Mouse (Mus musculus) gastrocnemius, adult 2 months (tissue): ENCODE data around the gene Hcfc1. TPM values are rescaled to one million over a fixed set of nuclear protein-coding genes. Genes with fewer than 3 reads are reported as not detected.

Experiments
- DNase-seq: peaks from one replicate; pipeline ENCODE4 v3.0.0; 2022
- H3K27ac ChIP-seq: fragments of 200-600 bp; 2 replicates; pipeline ENCODE4 v1.8.1; 2022; ENCODE audit warnings: mild to moderate bottlenecking
- H3K4me3 ChIP-seq: fragments of 200-600 bp; 2 replicates; pipeline ENCODE4 v1.8.1; 2022; ENCODE audit warnings: mild to moderate bottlenecking, moderate library complexity
- CTCF ChIP-seq: fragments of 200-600 bp; IDR thresholded peaks from 2 replicates; pipeline ENCODE4 v1.8.1; 2022; ENCODE audit warnings: antibody characterized with exemption, mild to moderate bottlenecking, moderate library complexity
- intact Hi-C: fragments of 180-260 bp; cut with DNase I; formaldehyde crosslinking; loops from one replicate; pipeline ENCODE4 v1.15.1; 2025
- total RNA-seq, 2 experiments: library from RNA; stranded (reverse); gene quantifications; 2 replicates each; pipeline ENCODE4 v1.2.3; 2021

Gene Hcfc1
- total RNA-seq, 2 experiments from 2014 or later: 35.5 to 36.0 TPM

- intact Hi-C loops: loop anchor here (5.0 to 10.0 kb wide), 2 partner anchors 277 to 445 kb away; partner anchors contain the start of gene Flna
- TF ChIP-seq CTCF: no peak
- peak; percentile 90 for DNase-seq
Observed at GRCm38 (mm10) chrX:73967177-73968075, 1.3 kb upstream of the Hcfc1 start.

GRCm38 (mm10) chrX:73965307-73965706 is 850 bp downstream of the Hcfc1 start:
- Histone ChIP-seq H3K27ac (peak overlapping the region; percentile 95), H3K4me3 (peak overlapping the region; percentile 90)
- intact Hi-C loops: loop anchor here (5.0 to 10.0 kb wide), 2 partner anchors 279 to 447 kb away; partner anchors contain the start of gene Flna
- TF ChIP-seq CTCF: no peak
- DNase-seq: peak; percentile 43

More at GRCm38 (mm10) chrX:73967177-73968075, 1.3 kb upstream of the Hcfc1 start:
- peak overlapping the region; percentile 90 for H3K4me3 ChIP-seq
- peak overlapping the region; percentile 95 for H3K27ac ChIP-seq

GRCm38 (mm10) chrX:73964363-73964762 is 1.8 kb downstream of the Hcfc1 start:
- TF ChIP-seq CTCF: no peak
- H3K27ac ChIP-seq: peak overlapping the region; percentile 62
- intact Hi-C loops: loop anchor here (5.0 to 10.0 kb wide), 3 partner anchors 42 to 280 kb away; partner anchors contain the start of genes Arhgap4, Flna, Idh3g and Naa10
- peak; percentile 46 for DNase-seq
- H3K4me3 ChIP-seq: peak overlapping the region; percentile 90

GRCm38 (mm10) chrX:73954988-73955387 is 11.2 kb downstream of the Hcfc1 start:
- Histone ChIP-seq H3K4me3 (no peak overlapping the region), H3K27ac (peak overlapping the region; percentile 71)
- intact Hi-C loops: no loop called here
- DNase-seq: peak; percentile 78
- no peak for TF ChIP-seq CTCF

GRCm38 (mm10) chrX:73952603-73953002 is 13.6 kb downstream of the Hcfc1 start:
- peak; percentile 36 for DNase-seq
- intact Hi-C loops: no loop called here
- Histone ChIP-seq H3K4me3 (no peak overlapping the region), H3K27ac (peak overlapping the region; percentile 24; the same call in 1 of the 2 replicates)
- TF ChIP-seq CTCF: no peak

DNA sequence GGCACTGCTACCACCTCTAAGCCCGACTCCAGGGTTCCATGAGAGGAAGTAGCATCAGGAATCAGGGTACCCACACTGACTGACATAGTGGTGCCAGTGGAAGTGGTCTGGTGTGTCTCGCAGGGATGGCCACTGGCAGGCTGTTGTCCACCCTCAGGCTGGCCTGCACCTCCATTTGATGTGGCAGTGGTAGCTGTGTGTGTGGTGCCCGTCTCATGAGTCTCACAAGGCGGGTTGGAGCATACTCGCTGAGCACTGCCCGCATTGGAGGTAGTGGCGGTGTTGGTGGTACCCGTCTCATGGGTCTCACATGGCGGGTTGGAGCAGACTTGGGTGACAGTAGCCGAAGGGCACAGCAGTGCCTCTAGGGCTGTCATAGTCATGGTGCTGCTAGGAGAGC is 16.8 kb downstream of the Hcfc1 start:
- Histone ChIP-seq H3K4me3 (no peak overlapping the region), H3K27ac (no peak overlapping the region)
- intact Hi-C loops: loop anchor here (5.0 kb wide), 1 partner anchor 152 kb away; no protein-coding TSS in a partner anchor
- DNase-seq: no peak
- TF ChIP-seq CTCF: no peak

DNA sequence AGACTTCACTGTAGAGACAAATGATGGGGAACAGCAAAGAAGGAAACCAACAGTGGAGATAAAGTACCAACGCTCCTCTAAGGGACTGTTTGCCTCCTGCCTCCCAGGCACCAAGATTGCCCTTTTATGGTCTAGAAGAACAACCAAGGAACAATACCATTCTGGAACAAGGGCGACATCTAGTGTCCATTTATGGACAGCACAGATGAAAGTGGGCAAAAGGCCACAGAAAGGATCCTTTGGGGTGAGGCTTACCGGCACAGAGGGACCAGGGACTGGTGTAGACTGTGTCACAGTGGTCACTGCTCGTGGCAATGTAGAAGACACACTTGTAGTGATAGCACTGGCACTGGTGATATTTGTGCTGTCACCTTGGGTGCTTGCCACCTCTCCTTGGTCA is 17.5 kb downstream of the Hcfc1 start:
- TF ChIP-seq CTCF: peak; percentile 79
- intact Hi-C loops: loop anchor here (5.0 kb wide), 1 partner anchor 151 kb away; no protein-coding TSS in a partner anchor
- Histone ChIP-seq H3K27ac (no peak overlapping the region), H3K4me3 (no peak overlapping the region)
- peak; percentile 45 for DNase-seq

DNA sequence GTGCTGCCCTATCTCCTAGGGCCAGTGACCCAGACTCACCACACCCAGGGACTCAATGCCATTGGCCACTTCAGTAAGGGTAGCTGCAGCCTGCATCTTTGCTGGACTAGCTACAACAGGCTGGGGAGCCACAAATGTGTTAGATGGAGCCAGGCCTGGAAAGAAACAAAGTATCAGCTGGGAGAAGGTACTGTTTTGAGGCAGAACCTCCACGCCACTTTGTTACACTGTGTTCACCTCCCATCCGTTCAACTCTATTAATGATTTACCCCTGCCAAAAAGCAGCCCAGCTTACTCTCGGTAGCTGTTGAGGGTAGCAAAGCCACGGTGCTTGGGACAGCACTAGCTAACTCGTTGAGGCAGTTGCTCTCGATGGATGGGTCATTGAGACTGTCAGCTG is 19.3 kb downstream of the Hcfc1 start:
- H3K27ac ChIP-seq: no peak overlapping the region

DNA sequence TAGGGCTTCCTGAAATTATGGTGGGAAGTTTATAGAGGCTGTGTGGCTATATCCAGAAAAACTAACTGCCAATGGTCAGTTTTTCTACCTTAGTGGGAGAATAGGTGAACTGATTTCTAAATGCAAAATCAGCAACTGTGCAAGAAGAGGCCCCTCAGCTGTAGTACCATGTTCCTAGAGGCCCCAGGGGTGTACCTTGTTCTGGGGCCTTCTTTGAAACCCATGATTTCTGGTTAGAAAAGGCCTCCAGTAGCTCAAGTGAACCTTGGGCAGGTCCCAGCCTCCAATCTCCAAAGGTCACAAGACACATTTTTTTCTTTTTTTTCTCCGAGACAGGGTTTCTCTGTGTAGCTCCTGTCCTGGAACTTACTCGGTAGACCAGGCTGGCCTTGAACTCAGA is 23.9 kb downstream of the Hcfc1 start:
- DNase-seq: no peak
- H3K4me3 ChIP-seq: no peak overlapping the region
- TF ChIP-seq CTCF: no peak
- intact Hi-C loops: no loop called here
- H3K27ac ChIP-seq: no peak overlapping the region

More for the DNA sequence above, 19.3 kb downstream of the Hcfc1 start:
- intact Hi-C loops: loop anchor here (5.0 kb wide), 1 partner anchor 150 kb away; no protein-coding TSS in a partner anchor
- DNase-seq: no peak
- no peak for TF ChIP-seq CTCF
- no peak overlapping the region for H3K4me3 ChIP-seq

- TF ChIP-seq CTCF: no peak
- intact Hi-C loops: no loop called here
- H3K27ac ChIP-seq: no peak overlapping the region
- no peak for DNase-seq
- no peak overlapping the region for H3K4me3 ChIP-seq
Observed at GRCm38 (mm10) chrX:73941860-73942259, 24.3 kb downstream of the Hcfc1 start.

- Histone ChIP-seq H3K4me3 (no peak overlapping the region), H3K27ac (no peak overlapping the region)
- TF ChIP-seq CTCF: no peak
- no peak for DNase-seq
- intact Hi-C loops: no loop called here
Observed at GRCm38 (mm10) chrX:73931871-73932270, 34.3 kb downstream of the Hcfc1 start.

GRCm38 (mm10) chrX:73930402-73931062 is 35.6 kb downstream of the Hcfc1 start, which contains the start of gene Renbp:
Renbp (minus strand) TSS chrX:73930850.
- DNase-seq: peak; percentile 72
- intact Hi-C loops: no loop called here
- H3K4me3 ChIP-seq: peak within 1 kb of the TSS; percentile 61
- no peak; the same call in 1 of the 2 replicates for TF ChIP-seq CTCF
- peak within 1 kb of the TSS; percentile 53 for H3K27ac ChIP-seq
